Mouse (Mus musculus) bone marrow macrophage, adult 2 months (primary cell): ENCODE measurements around the gene Gclc.

Experiments used
- CTCF ChIP-seq: IDR thresholded peaks from 2 replicates; pipeline ENCODE4 v1.5.1; 2012; ENCODE audit warnings: low read depth, mild to moderate bottlenecking, low read length, moderate library complexity
- POLR2A ChIP-seq: IDR thresholded peaks from 2 replicates; pipeline ENCODE4 v1.6.1; 2012; ENCODE audit warnings: mild to moderate bottlenecking, low read depth, low read length, borderline replicate concordance

- TF ChIP-seq CTCF (no peak), POLR2A (no peak)
Measured at GRCm38 (mm10) chr9:77789615-77790348, 35.4 kb downstream of the Gclc start.
